Mouse (Mus musculus) liver (tissue): ENCODE data around the gene Nkx2-2.

Source experiments
- DNase-seq: peaks from one replicate; pipeline ENCODE4 v3.0.0-alpha.2; 2020; ENCODE audit warnings: mixed read lengths

Gene Nkx2-2

DNA sequence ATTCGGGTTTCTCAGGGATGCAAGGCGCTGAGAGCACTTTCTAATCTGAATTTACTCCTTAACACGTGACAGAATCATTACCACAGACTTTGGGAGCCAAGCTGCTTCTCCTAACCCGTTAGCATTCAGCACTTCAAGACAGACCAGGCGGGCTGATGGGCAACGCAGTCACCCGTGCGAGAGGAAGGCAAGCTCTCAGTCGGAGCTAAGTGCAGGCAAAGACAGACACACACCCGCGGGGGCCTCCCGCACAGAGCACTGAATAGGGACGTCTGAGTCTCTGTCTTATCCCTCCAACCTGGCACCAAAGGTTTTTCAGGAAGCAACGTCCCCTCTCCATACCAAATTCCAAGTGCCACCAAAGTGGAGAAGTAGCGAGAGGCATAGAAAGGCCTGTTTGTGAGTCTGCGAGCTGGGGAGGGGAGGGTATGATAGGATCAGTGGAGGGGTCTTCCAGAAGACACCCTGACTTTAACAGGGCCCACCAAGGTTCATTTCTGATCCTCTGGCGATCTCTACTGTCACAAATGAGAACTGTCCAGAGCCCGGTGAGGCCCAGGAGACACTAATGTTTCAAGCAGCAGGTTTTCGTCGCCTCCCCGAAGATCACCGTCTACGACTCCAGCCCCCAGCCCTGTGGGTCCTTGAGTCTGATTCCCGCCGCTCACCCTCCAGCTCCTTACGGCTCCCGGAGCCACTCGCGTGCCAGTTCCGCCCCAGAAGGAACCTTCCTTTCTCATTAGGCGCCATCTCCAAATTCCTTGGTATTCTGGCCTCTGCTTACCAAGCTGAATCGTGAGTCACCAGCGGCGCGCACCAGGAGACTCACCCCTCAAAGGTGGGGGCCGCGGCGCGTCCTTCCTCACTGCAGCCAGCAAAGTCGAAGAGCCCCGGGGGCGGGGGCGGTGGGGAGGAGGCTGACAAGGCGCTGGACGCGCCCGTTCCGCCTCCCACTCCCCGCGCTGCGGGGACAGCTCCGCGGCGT is at the start of gene Nkx2-2:
Gene Nkx2-2, minus strand, starts transcription at position 973 of the 985 bp plus-strand sequence.
- no peak for DNase-seq

DNA sequence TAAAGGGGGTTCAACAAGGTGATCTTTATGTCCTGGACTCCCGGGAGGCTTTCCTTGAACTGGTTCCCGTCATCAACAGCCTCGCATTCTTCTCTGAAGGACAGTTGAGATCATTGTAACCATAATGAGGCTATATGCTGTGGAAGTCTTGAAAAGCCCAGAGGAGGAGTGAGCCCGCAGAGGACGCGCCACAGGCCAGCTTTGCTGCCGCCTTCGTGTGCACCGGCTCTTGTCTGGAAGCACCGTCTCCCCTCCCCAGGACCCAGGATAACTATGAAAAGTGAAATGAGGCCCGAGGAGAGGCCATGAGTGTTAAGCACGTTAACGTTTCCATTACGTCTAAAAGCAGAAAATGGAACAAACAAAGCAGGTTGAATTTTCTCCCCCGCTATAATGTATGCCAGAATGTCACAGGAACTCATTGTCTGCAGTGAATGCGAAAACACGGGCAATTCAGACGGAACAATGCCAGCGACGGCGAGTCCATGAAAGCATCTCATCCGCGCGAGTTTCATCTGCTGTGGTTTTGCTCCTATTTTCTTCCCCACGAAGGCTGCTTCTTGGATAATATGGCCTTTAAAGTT is 41.8 kb upstream of the Nkx2-2 start:
- DNase-seq, result no peak

GRCm38 (mm10) chr2:147231175-147231574 is 37.1 kb upstream of the Nkx2-2 start:
- no peak for DNase-seq

DNA sequence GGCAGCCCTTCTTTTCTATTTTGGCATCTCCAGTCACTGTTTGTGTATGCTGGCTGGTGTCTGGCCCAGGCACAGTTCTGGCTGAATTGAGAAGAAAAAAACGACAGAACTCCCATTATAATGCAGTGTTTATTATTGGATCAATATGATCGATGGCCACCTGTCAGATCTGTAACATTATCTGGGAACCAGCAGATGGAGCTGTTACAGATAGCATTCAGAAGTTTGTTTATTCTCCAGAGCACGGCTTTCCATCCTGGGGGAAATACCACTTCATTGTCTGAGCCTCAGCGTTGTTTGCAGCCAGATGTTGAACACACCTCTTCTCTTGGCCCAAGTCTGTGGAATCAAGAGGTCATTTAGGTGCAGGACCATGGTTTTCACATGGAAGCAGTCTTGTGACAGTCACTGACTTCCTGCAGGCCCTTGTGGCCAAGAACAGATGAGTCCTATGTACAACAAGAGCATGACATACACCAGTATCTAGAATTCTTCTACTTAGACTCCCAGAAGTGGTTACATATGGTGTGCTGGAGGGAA is 11.1 kb upstream of the Nkx2-2 start:
- DNase-seq, result no peak

DNA sequence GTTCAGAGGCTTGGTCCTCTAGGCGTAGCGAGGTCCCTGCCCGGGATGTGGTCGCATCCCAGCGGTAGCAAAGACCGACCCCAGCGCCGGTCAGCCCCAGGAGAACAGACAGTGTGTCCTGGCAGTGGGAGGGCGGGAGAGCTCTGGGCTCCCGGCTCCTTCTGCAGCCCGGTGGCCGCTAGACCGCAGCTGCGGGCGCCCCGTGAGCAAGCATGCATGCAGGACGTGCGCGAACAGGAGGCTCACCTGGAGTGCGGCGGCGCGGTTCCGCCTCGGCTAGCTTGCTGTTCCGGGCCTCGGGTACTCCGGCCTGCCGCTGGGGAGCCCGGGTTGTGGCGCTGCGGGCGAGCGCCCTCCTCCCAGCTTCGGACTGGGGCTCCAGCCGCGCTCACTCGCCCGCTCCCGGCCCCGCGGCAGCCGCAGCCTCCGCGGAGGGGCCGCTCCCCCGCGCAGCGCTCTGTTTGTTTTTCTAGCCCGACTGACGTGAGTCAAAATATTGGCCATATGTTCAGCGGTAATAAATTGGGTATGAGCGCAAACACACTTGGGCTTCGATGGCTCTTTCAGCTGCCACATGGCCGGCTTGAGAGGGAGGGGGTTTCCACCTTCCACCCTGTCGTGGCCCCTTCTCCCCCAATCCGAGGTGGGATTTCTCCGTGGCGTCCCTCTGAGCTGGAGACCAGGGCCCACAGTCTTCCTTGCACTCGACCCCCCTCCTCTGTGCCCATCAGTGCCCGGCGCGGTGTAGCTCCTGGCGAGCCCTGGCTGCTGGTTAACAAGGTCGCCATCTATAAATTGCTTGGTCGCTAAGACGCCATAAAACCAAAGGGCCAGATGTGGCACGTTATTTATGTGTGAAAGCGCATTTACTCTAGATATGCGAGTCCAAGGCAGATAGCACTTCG is 920 bp upstream of the Nkx2-2 start:
- no peak for DNase-seq

GRCm38 (mm10) chr2:147192731-147193130 is 1.3 kb downstream of the Nkx2-2 start:
- DNase-seq, result no peak

DNA sequence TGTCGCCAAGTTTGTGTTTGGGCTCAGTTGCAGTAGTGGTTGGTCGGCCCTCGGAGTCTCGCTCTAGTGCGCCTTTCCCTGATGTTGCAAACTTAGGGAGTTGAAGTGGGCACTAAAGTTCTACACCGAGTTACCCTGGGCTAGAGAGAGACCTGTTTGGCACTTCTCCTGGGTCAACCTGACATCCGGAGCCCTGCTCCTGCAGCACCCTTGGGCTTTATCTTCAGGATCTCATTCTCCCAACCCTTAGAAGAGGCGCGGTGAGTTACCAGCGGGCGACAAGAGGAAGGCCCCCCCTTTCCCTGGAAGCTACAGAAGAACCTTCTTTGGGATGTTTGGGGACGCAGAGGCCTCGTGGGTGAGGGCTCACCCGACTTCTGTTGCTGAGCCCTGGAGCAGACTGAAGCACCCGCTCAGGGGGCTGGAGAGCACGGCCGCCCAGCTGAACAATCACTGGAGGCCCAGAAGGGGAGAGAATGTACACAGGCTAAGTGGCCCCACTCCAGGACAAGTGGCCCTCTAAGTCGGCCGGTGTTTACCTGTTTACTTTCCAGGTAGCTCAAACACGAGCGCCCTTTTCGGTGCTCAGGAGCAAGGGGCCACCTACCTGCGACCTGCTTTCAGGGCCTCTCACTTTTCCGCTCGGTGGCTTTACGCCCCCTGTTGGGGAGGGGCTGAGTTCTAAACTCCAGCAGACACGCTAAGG is 3.6 kb downstream of the Nkx2-2 start:
- no peak for DNase-seq

- no peak for DNase-seq
Observed at GRCm38 (mm10) chr2:147189546-147190315, 4.3 kb downstream of the Nkx2-2 start.

- no peak for DNase-seq
Observed at GRCm38 (mm10) chr2:147188871-147189545, 5.0 kb downstream of the Nkx2-2 start.

GRCm38 (mm10) chr2:147188074-147188700 is 5.9 kb downstream of the Nkx2-2 start:
- no peak for DNase-seq

DNA sequence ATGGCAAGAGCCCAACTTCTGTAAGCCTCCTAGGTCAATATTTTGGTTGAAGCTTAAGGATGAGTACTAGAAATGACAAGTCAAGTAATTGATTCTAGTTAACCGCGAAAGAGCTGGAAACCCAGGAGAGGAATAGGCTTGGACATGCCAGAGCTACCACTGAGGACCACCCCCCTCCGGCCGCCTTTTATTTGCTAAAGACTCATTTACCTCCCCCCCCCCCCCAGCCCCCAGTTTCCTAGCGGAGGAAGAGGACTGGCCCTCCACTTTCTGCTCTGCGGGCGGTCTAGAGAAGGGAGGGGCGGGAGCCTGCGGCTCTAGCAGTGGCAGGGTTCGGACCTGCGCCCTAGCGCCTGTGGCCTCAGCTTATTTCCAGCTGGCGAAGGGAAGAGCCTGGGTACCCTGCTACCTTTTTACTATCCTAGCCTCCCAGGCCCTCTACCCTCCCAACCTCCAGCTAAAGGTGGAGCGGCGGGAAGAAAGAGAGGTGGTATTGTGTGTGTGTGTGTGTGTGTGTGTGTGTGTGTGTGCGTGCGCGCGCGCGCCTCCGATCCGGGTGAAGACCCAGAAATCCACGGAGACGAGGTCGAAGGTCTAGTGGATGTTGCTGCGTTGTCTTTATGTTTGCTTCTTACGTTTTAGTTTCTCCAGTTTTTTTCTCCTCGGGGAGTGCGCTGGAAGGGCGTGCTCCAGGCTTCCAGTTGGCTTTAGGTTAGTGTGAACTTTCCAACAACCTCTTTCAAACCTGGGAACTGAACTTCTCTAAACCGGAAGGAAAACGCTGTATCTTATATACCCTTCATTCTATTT is 6.8 kb downstream of the Nkx2-2 start:
- no peak for DNase-seq

DNA sequence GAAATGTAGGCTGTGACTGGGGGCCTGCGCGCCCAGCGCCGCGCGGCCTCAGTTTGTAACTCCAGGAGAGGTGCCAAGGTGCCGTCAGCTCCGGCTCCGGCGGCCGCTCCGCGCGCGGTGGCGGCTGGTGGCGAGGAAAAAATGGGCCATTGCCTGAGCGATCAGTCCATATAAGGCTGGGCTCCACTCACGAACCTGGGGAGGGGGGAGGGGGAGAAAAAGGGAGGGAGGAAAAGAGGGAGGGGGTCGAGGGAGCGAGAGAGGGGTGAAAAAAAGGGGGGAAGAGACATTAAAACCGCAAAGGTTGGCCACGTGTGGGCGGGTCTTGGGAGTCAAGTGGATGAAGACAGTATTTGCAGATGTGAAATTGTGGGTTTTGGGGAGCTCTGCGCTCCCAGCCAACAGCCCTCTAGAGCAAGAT is 7.8 kb downstream of the Nkx2-2 start:
- DNase-seq, result no peak

DNA sequence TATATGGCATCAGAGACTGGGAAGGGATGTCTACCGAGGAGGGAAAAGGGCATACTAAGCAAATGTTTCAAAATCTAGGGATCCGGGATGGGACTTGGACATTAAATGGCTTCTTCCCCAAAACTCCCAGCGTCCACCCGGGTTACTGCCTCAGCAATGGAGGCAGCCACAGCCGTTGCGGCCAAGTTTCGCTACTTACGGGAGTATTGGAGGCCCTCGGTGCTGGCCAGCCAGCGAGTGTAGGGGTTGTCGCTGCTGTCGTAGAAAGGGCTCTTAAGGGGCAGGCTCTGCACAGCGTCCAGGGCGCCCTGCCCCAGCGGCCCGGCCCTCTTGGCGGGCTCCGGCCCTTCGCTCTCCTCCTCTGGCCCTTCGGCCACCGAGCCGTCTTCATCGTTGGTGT is 8.5 kb downstream of the Nkx2-2 start:
- no peak for DNase-seq

GRCm38 (mm10) chr2:147184071-147184990 is 9.7 kb downstream of the Nkx2-2 start:
- no peak for DNase-seq

GRCm38 (mm10) chr2:147183521-147183920 is 10.5 kb downstream of the Nkx2-2 start:
- DNase-seq, result no peak

DNA sequence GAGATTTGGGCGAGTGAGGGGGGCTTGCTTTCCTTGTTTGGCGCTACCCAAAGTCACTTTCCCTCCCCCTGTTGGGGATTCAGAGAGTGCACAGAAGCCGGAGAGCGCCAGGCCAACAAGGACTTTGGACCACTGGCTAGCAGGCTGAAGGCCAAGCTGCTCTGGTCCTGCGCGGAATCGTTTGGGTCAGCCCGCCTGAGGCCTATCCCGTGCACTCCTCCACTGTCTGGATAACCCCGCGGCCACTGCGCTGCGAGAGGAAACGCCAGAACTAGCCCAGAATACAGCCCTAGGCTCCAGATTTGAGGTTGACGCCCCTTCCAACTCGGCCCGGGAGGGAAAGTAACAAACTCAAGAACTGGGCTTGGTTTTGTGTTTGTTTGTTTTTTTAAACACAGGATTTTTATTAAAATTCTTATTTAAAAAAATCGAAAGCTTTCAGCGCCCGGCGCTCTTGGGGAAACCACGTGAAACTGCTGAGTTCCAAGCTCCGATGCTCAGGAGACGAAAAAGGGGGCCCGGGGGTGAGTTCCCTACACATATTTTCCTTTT is 11.3 kb downstream of the Nkx2-2 start:
- DNase-seq, result no peak

DNA sequence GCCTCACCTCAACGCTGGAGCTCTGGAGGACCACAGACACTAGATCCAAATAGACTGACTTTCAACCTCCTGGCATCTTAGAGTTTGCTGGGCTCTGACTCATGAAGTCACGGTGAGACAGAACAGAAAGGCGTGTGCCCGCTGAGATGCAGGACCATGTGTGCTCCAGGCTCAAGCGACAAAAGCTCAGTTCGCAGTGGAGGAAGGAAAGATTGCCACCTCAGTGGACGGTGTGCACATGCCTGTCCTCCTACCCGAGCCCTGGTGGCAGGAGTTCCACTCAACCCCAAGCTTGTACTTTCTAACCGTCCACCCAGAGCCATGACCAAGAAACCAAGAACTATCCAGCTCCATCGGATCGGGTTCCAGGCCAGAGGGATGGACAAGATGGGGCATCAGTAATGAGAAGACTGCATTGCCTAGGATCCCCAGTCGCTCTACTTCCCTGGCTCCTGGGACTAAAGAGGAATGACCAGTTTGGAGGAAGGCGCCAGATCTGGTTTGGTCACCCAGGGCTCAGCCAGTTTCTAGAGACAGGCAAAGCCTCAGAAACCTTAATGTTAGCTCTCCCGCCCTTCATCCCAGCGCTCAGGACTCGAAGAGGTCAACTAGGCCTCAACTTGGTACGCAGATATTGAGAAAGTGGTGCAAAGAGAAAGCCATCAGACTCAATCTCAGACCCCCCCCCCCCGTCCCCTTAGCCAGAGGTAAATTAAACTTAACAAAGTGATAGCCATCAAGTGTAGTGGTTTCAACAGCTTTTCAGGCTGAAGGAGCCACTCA is 11.9 kb downstream of the Nkx2-2 start:
- no peak for DNase-seq
